Mouse (Mus musculus): ENCODE results near the gene Dnase1l2. TPM values are rescaled to one million over a fixed set of nuclear protein-coding genes. Genes with fewer than 3 reads are reported as not detected.

The Dnase1l2 gene
- total and polyA plus RNA-seq, 2 experiments from 2014 or later: 0.71 to 7.0 TPM

- Histone ChIP-seq H3K4me2 (ENCODE audit: low read depth, low read length) (no peak overlapping the region), H3K4me1 (ENCODE audit: insufficient read depth, low read length) (no peaks in the 10 kb centered on the region), H3K9ac (replicated peaks; ENCODE audit: low read length) (no peak overlapping the region), H3K9me3 (ENCODE audit: low read length) (no peaks in the 10 kb centered on the region), H3K36me3 (ENCODE audit: insufficient read depth, low read length) (peaks cover 59% of the 10 kb centered on the region), H3K4me3 (ENCODE audit: low read length) (no peak overlapping the region), H3K27ac (no peak overlapping the region), H3K27me3 (ENCODE audit: insufficient read depth, low read length) (no peaks in the 10 kb centered on the region)
- WGBS: 92% methylated on average over 4 of the region's 4 CpGs
- TF ChIP-seq CTCF (IDR thresholded peaks at IDR 0.05; ENCODE audit: low read depth): no peak
- DNase-seq (ENCODE audit: low spot score): no peak
- ATAC-seq: no peak
Measured at GRCm38 (mm10) chr17:24423114-24423513, 19.8 kb downstream of the Dnase1l2 start.

DNA sequence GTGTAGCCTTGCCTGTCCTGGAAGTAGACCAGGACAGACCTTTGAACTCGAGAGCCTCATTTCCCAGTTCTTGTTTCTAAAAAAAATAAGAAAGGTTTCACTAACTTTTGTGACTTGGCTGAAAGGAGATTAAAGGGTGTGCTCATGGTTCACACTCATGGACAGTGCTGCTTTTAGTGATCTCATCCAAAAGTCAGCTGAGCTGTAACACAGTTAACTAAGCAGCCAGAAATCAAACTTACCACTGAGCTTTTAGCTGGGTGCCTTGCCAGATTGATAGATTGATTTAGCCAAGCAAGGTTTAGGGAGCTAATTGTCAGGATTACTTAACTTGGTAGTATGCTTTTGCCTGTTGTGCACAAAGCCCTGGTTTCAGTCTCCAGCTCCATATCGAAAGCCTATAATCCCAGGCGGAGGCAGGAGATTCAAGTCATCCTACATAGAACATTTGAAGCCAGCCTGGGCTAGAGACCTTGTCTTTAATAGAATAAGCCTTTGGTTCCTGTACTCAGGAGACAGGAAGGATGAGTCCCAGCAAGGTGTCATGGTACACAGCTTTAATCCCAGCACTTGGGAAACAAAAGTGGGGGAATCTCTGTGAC lies 26.8 kb downstream of the Dnase1l2 start:
- no peak for DNase-seq (ENCODE audit: low spot score)
- H3K9ac ChIP-seq (replicated peaks; ENCODE audit: low read length): peak overlapping the region; percentile 87; the same call in 1 of the 2 replicates
- peak overlapping the region; percentile 78; the same call in 1 of the 2 replicates for H3K4me3 ChIP-seq (ENCODE audit: low read length)

GRCm38 (mm10) chr17:24415011-24415410 lies 27.9 kb downstream of the Dnase1l2 start:
- WGBS: under 1% methylated on average over 21 of the region's 21 CpGs
- Histone ChIP-seq H3K9ac (replicated peaks; ENCODE audit: low read length) (peak overlapping the region; percentile 87), H3K9me3 (ENCODE audit: low read length) (no peaks in the 10 kb centered on the region), H3K4me3 (ENCODE audit: low read length) (peak overlapping the region; percentile 78), H3K4me2 (ENCODE audit: low read depth, low read length) (peak overlapping the region; percentile 79), H3K27me3 (ENCODE audit: insufficient read depth, low read length) (no peaks in the 10 kb centered on the region), H3K4me1 (ENCODE audit: insufficient read depth, low read length) (peaks cover 9% of the 10 kb centered on the region; the same call in 1 of the 2 replicates), H3K27ac (peak overlapping the region; percentile 92), H3K36me3 (ENCODE audit: insufficient read depth, low read length) (peaks cover 27% of the 10 kb centered on the region)
- peak; percentile 11; the same call in 1 of the 2 replicates for ATAC-seq
- DNase-seq (ENCODE audit: low spot score): peak; percentile 14
- TF ChIP-seq CTCF (IDR thresholded peaks at IDR 0.05; ENCODE audit: low read depth): no peak

More for the DNA sequence above, 26.8 kb downstream of the Dnase1l2 start:
- TF ChIP-seq CTCF (IDR thresholded peaks at IDR 0.05; ENCODE audit: low read depth): no peak
- WGBS: 85% methylated on average over 3 of the region's 3 CpGs
- H3K4me2 ChIP-seq (ENCODE audit: low read depth, low read length): peak overlapping the region; percentile 79
- no peak overlapping the region for H3K27ac ChIP-seq
- H3K27me3 ChIP-seq (ENCODE audit: insufficient read depth, low read length): no peaks in the 10 kb centered on the region
- peaks cover 31% of the 10 kb centered on the region for H3K36me3 ChIP-seq (ENCODE audit: insufficient read depth, low read length)
- H3K9me3 ChIP-seq (ENCODE audit: low read length): no peaks in the 10 kb centered on the region
- ATAC-seq: no peak
- peaks cover 9% of the 10 kb centered on the region; the same call in 1 of the 2 replicates for H3K4me1 ChIP-seq (ENCODE audit: insufficient read depth, low read length)

DNA sequence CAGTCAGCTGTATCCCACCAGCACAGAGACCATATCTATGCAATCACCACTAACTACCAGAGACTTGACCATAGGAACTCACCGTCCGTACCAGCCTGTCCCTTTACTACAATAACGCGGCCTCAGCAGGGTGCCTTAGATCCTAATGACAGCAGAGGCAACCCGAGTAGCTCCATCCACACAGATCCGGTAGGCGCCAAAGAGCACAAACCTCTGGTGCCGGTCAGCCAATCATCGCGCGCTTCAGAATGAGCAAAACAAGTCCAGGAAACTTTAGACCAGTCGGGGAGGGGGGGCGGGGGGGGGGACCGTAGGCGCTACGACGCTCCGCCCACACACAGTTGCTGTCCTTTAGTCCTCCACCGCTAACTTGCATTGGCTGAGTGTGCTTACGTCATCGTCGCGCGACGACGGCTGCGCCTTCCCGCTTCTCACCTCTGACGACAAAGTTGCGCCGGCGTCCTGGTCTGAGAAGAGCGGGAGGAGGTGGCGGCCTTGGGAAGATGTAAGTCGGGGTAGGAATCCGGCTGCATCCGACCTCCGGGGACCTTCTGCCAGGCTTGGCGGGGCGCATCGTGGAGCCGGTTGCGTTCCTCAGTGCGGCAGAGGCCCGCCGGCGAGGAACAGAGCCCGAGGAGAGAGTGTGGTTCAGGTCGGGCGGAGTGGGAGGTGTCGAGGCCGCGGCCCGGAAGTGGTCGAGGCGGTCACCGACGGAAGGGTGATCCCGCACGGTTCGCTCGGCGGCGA lies 28.5 kb downstream of the Dnase1l2 start, which contains the start of gene Rnps1:
Rnps1 (plus strand) TSS at position 336 of the 747 bp plus-strand sequence.
- TF ChIP-seq CTCF (IDR thresholded peaks at IDR 0.05; ENCODE audit: low read depth): no peak; the same call in 1 of the 2 replicates
- H3K4me3 ChIP-seq (ENCODE audit: low read length): peak within 1 kb of the TSS; percentile 78
- H3K4me1 ChIP-seq (ENCODE audit: insufficient read depth, low read length): peaks cover 9% of the 10 kb centered on the region; the same call in 1 of the 2 replicates
- DNase-seq (ENCODE audit: low spot score) (peak; percentile 100), ATAC-seq (peak; percentile 96)
- peaks cover 27% of the 10 kb centered on the region for H3K36me3 ChIP-seq (ENCODE audit: insufficient read depth, low read length)
- H3K9me3 ChIP-seq (ENCODE audit: low read length): no peaks in the 10 kb centered on the region
- WGBS: under 1% methylated on average over 63 of the region's 64 CpGs
- H3K4me2 ChIP-seq (ENCODE audit: low read depth, low read length): peak within 1 kb of the TSS; percentile 79
- H3K27me3 ChIP-seq (ENCODE audit: insufficient read depth, low read length): no peaks in the 10 kb centered on the region
- peak within 1 kb of the TSS; percentile 92 for H3K27ac ChIP-seq
- H3K9ac ChIP-seq (replicated peaks; ENCODE audit: low read length): peak within 1 kb of the TSS; percentile 87

- peak overlapping the region; percentile 79 for H3K4me2 ChIP-seq (ENCODE audit: low read depth, low read length)
- peak overlapping the region; percentile 92 for H3K27ac ChIP-seq
- TF ChIP-seq CTCF (IDR thresholded peaks at IDR 0.05; ENCODE audit: low read depth): no peak
- H3K9ac ChIP-seq (replicated peaks; ENCODE audit: low read length): peak overlapping the region; percentile 87
- H3K4me3 ChIP-seq (ENCODE audit: low read length): peak overlapping the region; percentile 78
- no peaks in the 10 kb centered on the region for H3K27me3 ChIP-seq (ENCODE audit: insufficient read depth, low read length)
- DNase-seq (ENCODE audit: low spot score) (peak; percentile 14), ATAC-seq (peak; percentile 21; the same call in 1 of the 2 replicates)
- 35% methylated on average over 22 of the region's 22 CpGs for WGBS
- peaks cover 28% of the 10 kb centered on the region for H3K36me3 ChIP-seq (ENCODE audit: insufficient read depth, low read length)
- peaks cover 9% of the 10 kb centered on the region; the same call in 1 of the 2 replicates for H3K4me1 ChIP-seq (ENCODE audit: insufficient read depth, low read length)
- H3K9me3 ChIP-seq (ENCODE audit: low read length): no peaks in the 10 kb centered on the region
Measured at GRCm38 (mm10) chr17:24413557-24414211, 29.2 kb downstream of the Dnase1l2 start.

DNA sequence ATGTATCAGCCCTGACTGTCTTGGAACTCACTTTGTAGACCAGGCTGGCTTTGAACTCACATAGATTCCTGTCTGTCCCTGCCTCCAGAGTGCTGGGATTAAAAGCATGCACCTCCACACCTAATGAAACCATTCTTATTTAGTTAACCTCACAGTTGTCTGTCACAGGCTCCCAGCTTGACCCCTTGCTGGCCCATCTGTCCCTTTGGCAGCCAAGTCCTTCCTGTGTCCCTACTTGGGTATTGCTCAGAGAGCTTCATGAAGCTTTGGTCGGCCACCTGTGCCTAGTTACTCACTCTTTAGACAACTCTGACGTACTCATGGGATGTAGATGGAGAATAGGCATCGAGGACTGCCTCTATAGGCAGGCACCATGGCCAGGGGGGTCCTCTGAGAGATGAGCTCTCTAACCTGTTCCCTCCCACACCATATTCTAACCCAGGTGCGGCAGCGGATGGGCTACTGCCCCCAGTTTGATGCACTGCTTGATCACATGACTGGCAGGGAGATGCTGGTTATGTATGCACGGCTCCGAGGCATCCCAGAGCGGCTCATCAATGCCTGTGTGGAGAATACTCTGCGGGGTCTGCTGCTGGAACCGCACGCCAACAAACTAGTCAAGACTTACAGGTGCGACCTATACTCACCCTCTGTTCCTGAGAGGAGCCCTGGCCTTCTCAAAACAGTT lies 35.6 kb downstream of the Dnase1l2 start:
- Histone ChIP-seq H3K27me3 (ENCODE audit: insufficient read depth, low read length) (no peaks in the 10 kb centered on the region), H3K27ac (no peak overlapping the region), H3K9me3 (ENCODE audit: low read length) (no peaks in the 10 kb centered on the region), H3K9ac (replicated peaks; ENCODE audit: low read length) (no peak overlapping the region), H3K4me2 (ENCODE audit: low read depth, low read length) (no peak overlapping the region), H3K36me3 (ENCODE audit: insufficient read depth, low read length) (peaks cover 63% of the 10 kb centered on the region), H3K4me1 (ENCODE audit: insufficient read depth, low read length) (no peaks in the 10 kb centered on the region), H3K4me3 (ENCODE audit: low read length) (no peak overlapping the region)
- ATAC-seq (no peak), DNase-seq (ENCODE audit: low spot score) (no peak)
- TF ChIP-seq CTCF (IDR thresholded peaks at IDR 0.05; ENCODE audit: low read depth): no peak
- WGBS: 88% methylated on average over 12 of the region's 12 CpGs

Data from hindbrain, postnatal 0 days (tissue).